Mouse (Mus musculus) cerebellum, adult 11 months (tissue): ENCODE data around the gene Tram2.

Experiments
- DNase-seq: peaks from one replicate; pipeline ENCODE4 v3.0.0; 2022

Tram2 gene

DNA sequence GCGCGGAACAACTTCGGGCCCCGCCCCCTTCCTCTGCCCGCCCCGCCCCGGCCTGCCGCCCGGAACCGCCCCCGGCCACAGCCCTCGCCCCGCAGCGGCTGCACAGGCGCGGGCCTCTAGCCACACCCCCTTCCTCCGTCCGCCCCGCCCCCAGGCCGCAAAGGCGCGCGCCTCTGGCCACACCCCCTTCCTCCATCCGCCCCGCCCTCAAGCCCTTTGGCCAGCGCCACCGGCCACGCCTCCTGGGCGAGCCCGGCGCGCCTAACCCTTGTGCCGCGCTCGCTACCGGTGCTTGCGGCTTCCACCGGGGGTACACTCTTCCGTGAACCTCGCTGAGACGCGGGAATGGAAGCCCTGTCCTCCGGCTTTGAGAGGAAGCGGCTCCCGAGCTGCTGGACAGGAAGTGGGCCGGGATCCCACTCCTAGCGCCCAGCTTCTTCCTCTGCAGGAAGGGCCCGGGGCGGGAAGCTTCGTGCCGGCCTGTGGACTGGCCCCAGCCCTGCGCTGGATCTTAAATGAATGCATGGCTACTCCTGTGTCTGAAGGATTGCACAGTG is at the start of gene Tram2:
TSS of gene Tram2 (minus strand) at position 13 of the 557 bp plus-strand sequence.
- DNase-seq: peak; percentile 88

- DNase-seq: no peak
Measured at GRCm38 (mm10) chr1:21124713-21125336, 45.8 kb upstream of the Tram2 start.

DNA sequence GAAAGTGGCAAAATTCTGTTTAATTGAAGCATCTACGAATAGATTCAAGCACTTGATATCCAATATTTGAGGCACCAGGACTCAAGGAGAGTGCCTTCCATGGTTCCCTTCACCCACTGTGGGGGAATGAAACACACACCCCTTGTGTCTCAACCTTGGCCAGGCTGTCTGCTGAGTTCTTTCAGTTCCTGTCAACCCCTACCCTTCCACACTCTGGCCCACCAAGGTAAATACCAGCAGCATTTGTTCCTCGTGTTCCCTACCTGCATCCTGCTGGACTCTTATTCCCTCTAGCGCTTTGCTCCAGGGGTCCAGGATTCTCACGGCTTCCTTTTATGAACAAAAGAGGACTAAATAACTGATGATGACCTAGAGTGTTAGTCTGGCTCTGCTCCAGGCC is 24.8 kb upstream of the Tram2 start:
- DNase-seq: no peak

- peak; percentile 15 for DNase-seq
Measured at GRCm38 (mm10) chr1:21101221-21102006, 22.4 kb upstream of the Tram2 start.

- no peak for DNase-seq
Measured at GRCm38 (mm10) chr1:21100726-21101125, 21.7 kb upstream of the Tram2 start.

- no peak for DNase-seq
Measured at GRCm38 (mm10) chr1:21097001-21097989, 18.3 kb upstream of the Tram2 start.

DNA sequence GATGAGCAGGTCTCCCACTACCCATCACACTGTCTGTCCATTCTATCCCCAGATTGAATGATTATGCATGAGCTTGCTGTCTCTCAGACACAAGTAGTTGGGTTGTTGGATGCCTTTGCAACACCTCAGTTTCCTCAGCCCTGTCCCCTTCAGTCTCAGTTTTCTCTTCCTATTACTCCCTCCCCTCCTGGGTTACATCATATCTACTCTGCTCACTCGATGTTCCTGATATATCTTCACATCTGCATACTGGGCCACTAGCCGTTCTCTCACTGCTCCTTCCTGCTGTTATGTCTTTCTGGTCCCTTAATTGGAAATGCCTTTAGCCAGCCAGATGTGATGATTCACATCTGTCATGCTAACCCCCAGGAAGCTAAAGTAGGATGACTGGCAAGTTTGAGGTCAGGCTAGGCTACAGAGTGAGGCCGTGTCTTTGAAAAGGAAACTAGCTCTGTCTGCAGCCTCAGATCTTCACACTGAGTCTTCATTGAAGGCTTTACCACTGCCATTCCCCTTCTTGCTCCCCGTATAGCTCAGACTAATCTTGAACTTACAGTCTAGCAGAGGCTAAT is 15.7 kb upstream of the Tram2 start:
- no peak for DNase-seq

GRCm38 (mm10) chr1:21089661-21090117 is 10.7 kb upstream of the Tram2 start:
- DNase-seq: no peak

- DNase-seq: no peak
Measured at GRCm38 (mm10) chr1:21086291-21086690, 7.3 kb upstream of the Tram2 start.

DNA sequence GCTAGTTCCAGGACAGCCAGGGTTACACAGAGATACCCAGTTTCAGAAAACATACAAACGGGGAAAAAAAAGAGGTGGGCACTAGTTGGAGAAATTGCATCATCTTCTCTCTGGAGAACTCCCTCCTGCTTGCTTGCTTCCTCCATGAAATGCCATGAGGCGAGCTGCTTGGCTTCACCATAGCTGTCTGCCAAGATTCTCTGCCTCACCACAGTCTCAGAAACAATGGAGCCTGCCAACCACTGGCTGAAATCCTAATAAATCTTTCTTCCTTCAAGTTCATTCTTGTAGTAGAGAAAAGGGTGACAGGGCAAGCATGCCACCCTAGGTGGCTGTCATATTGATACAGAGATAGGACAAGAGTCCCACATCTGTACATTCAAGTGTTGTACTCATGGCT is 5.6 kb upstream of the Tram2 start:
- no peak for DNase-seq

DNA sequence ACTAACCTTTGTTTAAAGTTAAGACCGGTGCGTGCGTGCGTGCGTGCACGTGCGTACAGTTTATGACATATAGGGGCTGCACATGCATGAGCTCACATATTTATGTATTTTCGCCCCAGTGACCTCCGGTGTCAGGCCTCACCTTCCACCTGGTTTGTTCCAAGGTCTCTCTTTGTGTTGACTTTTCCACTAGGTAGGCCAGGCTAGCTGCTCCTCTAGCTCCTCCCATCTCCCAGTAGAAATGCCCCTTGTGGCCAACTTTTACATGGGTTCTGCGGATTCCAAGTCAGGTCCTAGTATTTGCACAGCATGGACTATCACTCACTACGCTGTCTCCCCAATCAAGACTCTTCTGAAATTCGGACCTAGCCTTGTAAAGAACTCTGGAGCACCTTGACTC is 1.3 kb upstream of the Tram2 start:
- peak; percentile 7 for DNase-seq

DNA sequence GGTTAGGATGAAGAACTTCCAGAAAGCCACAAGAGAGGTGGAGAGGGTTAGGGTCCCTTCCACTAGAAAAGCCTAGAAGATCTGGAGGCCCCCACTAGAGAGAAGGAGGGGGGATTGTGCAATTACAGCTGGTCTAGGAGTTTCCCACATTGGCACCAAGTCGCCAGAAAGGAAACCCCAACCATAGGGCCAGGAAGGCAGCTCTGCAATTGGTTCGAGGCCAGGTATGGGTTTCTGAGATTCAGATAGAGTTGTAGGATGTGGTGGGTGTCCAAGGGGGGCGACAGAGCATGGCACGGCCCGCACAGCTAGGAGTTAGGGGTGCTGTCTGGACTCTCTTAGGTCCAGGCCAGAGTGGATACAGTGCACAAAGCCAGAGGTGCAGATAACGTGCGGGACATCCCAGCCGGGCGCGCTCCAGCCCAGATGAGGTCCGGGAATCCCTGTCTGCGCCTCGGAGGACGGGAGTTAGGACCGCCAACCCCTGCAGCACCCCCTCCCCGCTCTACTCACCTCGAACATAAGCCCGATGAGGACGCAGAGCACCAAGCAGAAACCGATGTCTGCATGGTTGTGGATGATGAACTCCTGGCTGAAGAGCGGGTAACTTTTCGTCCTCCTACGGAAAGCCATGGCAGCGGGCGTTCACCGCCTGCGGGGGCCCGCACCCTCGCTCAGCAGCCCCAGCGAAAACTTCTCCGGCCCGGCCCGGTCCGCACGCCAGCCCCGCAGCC is 381 bp downstream of the Tram2 start:
- DNase-seq: no peak

GRCm38 (mm10) chr1:21077619-21078018 is 1.4 kb downstream of the Tram2 start:
- no peak for DNase-seq

GRCm38 (mm10) chr1:21077191-21077590 is 1.8 kb downstream of the Tram2 start:
- DNase-seq: no peak

DNA sequence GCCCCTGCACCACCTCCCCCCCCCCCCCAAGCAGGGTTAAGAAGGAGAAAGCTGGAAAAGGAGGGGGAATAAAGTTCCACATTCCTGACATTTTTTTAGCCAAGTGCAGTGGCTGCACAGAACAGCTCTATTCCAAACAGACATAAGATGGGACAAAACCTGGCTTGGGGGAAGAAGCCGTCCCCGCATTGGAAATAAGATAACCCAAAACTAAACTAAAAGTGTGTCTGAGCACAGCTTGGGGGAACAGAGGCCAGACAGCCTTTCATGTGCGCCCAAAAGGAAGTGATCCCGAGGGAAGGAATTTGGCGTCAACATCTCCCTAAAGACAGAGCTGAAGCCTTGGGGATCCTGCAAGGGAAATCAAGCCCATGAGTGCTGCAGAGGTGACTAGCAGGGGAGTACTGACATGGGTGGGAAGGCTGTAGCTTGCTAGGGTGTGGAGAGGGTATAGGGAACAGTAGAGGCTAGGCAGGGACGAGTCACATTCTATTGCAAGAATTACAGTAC is 3.0 kb downstream of the Tram2 start:
- DNase-seq: no peak

- no peak for DNase-seq
Measured at GRCm38 (mm10) chr1:21074231-21074630, 4.8 kb downstream of the Tram2 start.

- DNase-seq: no peak
Measured at GRCm38 (mm10) chr1:21072875-21073444, 6.1 kb downstream of the Tram2 start.

GRCm38 (mm10) chr1:21070658-21071057 is 8.4 kb downstream of the Tram2 start:
- DNase-seq: no peak

GRCm38 (mm10) chr1:21069830-21070522 is 9.1 kb downstream of the Tram2 start:
- no peak for DNase-seq

- no peak for DNase-seq
Measured at GRCm38 (mm10) chr1:21068491-21068890, 10.5 kb downstream of the Tram2 start.
